Mouse (Mus musculus) liver, adult 2 months (tissue): ENCODE measurements around the gene Gm45716.

Experiments used
- CTCF ChIP-seq: fragments of 200-500 bp; IDR thresholded peaks from 2 replicates; pipeline ENCODE4 v1.5.1; 2011; ENCODE audit warnings: low read depth, low read length, control low read depth
- POLR2A ChIP-seq: fragments of 200-500 bp; IDR thresholded peaks from 2 replicates; pipeline ENCODE4 v1.6.1; 2011; ENCODE audit warnings: low read length, control low read depth; ENCODE audit not compliant: insufficient read depth; ENCODE audit errors: extremely low read depth

- TF ChIP-seq CTCF = no peak
- no peak for TF ChIP-seq POLR2A
Observed at GRCm38 (mm10) chr11:90194946-90195345, 7.5 kb downstream of the Gm45716 start.
